Mouse (Mus musculus) granulocyte monocyte progenitor cell, adult 5-6 weeks (primary cell): ENCODE measurements around the gene Klk1b5. TPM values are rescaled to one million over a fixed set of nuclear protein-coding genes. Genes with fewer than 3 reads are reported as not detected.
"Not testable (repeated sequence)": the region's sequence is repeated elsewhere in the genome, so short reads cannot be mapped to it uniquely, and the experiment has no call there.

Source experiments
- ATAC-seq: replicated peaks from 2 replicates; pipeline ENCODE4 v1.8.0; 2016; ENCODE audit warnings: mild to moderate bottlenecking, moderate TSS enrichment, inconsistent platforms; ENCODE audit not compliant: poor library complexity, severe bottlenecking
- total RNA-seq, 2 experiments: library from RNA; stranded (forward) in 1 of 2; stranded (reverse) in 1 of 2; fragments of 200-712, 200-1000 nt in 1 of 2; fragments of >200 nt in 1 of 2; fragmentation: Nextera tagmentation in 1 of 2; gene quantifications; 2 replicates each; pipeline ENCODE4 v1.2.3; 2014 to 2017

Klk1b5 gene
- total RNA-seq (2014; fragmentation: Nextera tagmentation) (not detected in 2 replicates), total RNA-seq (2017) (not detected in 2 replicates)

DNA sequence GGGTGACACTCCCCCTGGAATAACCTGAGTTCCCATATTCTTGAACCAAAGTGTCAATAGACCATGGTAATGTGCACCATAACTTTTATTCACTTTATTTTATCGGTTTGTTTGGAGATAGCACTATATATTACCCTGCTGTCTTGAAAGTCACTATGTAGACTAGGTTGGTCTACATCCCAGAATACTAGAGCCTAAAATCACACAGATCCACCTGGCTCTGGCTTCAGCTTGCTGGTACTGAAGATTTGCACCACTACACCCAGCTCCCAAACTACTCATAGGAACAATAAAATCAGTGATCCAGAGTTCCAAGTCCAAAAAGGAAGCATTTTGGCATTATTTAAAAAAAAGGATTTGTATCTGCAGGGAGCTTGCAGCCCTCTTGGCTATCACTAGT lies at the start of gene Klk1b5:
TSS of gene Klk1b5 (plus strand) at position 301 of the 400 bp plus-strand sequence.
- no peak for ATAC-seq

DNA sequence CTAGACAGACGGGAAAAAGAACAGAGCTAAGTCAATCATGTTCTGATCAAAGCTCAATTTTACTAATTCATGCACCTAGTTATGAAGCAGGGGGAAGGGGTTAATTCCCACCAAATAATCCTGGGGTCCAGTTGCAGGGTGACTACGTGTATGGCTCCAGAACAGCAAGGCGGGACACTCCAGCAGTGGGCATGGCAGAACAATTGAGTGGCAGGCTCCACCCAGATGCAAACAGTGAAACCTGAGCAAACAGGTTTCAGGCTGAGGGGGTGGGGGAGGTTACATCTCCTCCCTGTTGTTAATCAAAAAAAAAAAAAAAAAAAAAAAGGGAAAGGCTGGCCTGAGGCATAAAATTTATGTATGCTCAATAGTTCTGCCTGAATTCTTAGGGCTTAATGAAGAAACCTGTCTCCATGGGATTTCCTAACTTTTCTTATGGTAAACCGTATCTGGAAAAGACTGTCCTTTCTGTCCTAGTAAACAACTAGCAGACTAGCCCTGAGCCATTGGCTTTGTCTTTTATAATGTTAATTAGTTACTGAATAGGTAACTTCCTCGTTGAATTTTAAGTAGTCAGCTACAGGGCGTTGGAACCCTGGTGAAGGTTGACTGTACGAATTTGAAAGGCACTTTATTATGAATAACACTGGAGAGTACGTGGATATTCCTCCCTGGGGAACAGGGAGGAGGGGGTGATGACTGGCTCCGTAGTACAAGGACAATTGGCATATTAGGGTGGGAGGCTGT lies 36.3 kb upstream of the Klk1b5 start:
- no peak for ATAC-seq

DNA sequence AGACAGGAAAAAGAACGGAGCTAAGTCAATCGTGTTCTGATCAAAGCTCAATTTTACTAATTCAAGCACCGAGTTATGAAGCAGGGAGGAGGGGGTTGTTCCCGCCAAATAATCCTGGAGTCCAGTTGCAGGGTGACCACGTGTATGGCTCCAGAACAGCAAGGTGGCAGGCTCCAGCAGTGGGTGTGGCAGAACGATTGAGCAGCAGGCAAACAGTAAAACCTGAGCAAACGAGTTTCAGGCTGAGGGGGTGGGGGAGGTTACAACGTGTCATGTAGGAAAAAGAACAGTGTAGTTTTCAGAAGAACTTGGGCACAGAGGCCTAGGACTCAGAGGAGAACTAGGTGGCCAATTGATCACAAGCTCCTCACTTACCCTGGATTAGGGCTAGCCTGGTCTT lies 29.2 kb upstream of the Klk1b5 start:
- ATAC-seq = not testable (repeated sequence)

DNA sequence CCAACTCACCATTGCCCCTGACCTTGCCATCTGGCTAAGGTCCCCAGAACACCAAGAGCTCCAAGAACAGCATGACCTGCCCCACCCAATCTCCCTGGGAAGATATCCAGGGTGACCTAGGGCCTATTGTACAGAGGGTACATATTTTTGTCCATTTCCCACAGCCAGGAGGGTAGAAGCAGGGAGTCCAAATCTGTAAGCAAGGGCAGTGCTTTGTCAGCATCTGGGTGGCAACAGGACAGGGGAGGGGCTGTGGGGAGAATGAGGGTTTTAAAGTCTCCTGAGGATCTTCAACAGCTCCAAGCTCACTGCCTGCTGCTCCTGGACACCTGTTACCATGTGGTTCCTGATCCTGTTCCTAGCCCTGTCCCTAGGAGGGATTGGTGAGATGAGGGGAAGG lies 27.8 kb upstream of the Klk1b5 start, which contains the start of gene Klk1b24:
TSS of gene Klk1b24 (plus strand) at position 301 of the 400 bp plus-strand sequence.
- ATAC-seq = not testable (repeated sequence)

DNA sequence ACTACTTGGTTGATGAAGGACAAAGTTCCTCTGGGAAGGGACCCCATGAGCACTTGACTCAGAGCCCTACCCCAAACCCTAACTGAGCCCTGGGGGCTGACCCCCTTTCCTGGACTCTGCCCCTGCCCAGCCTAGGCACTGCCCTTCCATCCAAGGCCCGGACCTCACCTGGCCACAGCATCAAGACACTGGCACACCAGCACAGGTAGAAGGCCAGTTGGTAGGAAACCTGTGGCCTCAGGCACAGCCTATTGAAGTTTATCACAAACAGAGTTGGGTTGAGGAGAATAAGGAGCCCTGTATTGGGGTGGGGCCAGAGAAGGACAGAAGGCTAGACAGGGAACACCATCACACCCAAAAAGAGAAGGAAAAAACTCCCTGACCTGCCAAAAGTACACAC lies 22.3 kb upstream of the Klk1b5 start:
- ATAC-seq = not testable (repeated sequence)

DNA sequence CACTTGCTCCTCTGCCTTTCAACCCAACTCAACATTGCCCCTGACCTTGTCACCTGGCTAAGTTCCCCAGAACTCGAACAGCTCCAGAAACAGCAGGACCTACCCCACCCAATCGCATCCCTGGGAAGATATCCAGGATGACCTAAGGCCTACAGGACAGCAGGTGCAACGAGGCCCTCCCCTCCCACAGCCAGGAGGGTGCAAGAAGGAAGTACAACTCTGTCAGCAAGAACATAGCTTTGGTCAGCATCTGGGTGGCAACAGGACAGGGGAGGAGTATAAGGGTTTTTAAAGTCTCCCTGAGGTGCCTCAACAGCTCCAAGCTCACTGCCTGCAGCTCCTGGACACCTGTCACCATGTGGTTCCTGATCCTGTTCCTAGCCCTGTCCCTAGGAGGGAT lies 17.9 kb upstream of the Klk1b5 start, which contains the start of gene Klk1b3:
TSS of gene Klk1b3 (plus strand) at position 301 of the 400 bp plus-strand sequence.
- no peak for ATAC-seq

DNA sequence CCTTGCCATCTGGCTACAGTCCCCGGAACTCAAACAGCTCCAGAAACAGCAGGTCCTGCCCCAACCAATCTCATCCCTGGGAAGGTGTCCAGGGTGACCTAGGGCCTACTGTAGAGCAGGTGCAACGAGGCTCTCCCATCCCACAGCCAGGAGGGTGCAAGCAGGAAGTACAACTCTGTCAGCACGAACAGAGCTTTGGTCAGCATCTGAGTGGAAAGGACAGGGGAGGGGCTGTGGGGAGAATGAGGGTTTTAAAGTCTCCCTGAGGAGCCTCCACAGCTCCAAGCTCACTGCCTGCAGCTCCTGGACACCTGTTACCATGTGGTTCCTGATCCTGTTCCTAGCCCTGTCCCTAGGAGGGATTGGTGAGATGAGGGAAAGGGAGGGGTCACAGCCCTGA lies 8.6 kb upstream of the Klk1b5 start, which contains the start of gene Klk1b4:
TSS of gene Klk1b4 (plus strand) at position 301 of the 400 bp plus-strand sequence.
- not testable (repeated sequence) for ATAC-seq

DNA sequence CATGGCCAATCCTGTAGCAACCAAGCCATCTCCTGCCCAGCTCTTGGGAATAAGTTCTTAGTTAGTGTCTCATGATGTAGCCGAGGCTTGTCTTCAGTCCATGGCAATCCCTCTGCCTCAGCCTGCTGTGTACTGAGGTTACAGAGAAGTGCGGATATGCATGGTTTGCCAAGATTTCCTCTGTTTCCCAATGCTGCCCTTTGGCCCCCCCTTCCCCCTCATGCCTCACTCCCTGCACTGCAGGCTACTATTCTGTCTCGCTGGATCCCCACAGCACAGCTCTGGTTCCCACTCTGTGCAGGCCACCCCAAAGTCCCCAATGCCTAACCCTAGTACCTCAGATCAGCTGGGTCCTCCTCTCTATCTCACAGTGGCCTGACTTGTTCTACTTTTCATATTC lies 7.4 kb upstream of the Klk1b5 start:
- ATAC-seq = no peak

DNA sequence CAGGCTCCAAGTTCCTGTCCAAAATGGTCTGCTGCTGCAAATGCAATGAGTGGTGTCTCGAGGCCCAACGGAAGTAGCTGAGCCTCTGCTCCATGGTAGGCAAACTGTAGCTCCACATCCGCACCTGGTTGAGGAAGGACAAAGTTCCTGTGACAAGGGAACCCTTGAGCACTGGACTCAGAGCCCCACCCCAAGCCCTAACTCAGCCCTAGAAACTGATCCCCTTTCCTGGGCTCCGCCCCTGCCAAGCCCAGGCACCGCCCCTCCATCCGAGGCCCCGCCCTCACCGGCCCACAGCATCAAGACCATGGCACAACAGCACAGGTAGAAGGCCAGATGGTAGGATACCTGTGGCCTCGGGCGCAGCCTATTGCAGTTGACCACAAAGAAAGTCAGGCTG lies 5.9 kb downstream of the Klk1b5 start:
- ATAC-seq = not testable (repeated sequence)

DNA sequence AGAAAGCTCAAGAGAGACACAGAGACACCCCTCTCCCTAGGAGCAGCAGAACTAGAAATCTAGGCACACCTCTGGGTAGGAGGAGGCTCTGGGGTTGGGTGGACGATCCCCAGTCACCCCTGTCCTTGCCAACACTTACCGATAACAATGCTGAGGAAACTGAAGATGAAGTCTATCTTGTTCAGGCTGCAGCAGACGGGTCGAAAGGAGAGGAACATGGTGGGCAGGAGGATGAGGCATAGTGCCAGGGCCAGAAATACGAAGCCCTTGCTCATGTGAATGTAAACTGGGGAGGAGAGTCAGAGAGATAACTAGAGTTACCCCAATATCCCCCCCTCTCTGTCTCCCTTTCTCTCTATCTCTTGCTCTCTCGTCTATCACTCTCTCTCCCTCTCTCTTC lies 6.6 kb downstream of the Klk1b5 start:
- ATAC-seq = not testable (repeated sequence)

DNA sequence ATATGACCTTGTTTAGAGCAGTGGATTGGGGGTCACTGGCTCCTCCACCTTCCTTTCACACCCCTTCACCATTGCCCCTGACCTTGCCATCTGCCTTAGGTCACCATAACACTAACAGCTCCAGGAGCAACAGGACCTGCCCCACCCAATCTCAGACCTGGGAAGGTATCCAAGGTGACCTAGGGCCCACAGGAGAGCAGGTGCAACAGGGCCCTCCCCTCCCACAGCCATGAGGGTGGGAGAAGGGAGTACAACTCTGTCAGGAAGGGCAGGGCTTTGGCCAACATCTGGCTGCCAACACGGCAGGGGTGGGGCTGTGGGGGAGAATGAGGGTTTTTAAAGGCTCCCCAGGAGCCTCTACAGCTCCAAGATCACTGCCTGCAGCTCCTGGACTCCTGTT lies 9.3 kb downstream of the Klk1b5 start, which contains the start of gene Klk1:
TSS of gene Klk1 (plus strand) at position 285 of the 400 bp plus-strand sequence.
- no peak for ATAC-seq

DNA sequence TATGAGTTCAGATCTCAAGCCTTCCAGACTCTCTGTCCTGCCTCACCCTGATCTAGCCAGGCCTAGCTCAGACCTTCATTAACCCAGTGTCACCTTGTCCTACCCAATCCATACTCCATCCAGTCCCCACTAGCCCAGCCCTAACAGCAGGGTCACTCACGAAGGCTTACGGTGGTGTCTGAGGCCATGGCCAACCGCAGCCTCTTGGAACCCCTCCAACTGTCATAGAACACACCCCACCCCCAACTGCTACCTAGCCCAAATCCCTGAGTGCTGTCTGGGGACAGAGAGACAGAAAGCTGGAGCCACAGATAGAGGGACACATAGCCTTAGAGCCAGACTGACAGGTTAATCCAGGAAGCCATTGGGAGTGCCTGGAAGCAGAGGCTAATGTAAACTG lies 20.2 kb downstream of the Klk1b5 start, which contains the start of gene Gm36864:
TSS of gene Gm36864 (plus strand) at position 269 of the 400 bp plus-strand sequence.
- no peak for ATAC-seq

DNA sequence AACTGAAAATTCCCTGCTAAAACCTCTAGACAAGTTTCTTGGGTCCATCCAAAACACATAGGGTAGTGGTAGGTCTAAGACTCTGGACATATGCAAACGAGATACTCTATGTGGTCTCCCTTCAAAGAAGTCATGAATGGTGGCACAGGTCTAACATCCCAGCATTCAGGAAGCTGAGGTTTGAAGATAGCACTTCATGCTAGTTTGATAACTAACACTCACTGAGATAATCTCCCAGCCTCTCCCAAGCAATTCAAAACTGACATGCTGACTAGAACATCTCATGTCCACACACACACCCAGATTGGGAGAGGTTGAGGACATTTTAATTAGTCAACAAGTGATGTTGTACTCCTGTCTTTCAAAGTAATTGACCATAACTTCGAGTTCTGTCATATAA lies 24.2 kb downstream of the Klk1b5 start:
- ATAC-seq = no peak

DNA sequence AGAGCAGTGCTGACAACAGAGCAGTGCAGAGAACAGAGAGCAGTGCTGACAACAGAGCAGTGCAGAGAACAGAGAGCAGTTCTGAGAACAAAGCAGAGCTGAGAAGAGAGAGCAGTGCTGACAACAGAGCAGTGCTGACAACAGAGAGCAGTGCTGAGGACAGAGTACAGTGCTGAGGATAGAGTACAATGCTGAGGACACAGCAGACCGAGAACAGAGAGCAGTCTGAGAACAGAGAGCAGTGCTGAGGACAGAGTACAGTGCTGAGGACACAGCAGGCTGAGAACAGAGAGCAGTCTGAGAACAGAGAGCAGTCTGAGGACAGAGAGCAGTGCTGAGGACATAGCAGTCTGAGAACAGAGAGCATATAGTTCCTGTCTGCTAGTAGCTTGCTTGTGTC lies 25.0 kb downstream of the Klk1b5 start:
- no peak for ATAC-seq

DNA sequence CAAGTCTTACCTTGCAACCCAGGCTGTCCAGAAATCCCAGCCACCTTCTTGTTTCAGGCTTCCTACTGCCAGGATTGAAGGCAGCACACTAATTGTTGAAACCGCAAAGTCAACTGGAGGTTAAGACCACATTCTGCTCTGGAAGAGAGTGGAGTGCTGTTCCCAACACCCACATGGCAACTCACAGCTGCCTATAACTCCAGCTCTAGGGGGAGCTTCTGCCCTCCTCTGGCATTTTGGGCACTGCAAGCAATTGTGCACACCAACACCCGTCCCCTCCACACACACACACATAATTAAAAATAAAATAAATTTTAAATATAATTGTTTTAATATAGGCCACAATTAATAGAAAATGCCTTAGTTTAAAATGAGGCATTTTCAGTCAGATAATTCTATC lies 25.4 kb downstream of the Klk1b5 start:
- ATAC-seq = no peak

DNA sequence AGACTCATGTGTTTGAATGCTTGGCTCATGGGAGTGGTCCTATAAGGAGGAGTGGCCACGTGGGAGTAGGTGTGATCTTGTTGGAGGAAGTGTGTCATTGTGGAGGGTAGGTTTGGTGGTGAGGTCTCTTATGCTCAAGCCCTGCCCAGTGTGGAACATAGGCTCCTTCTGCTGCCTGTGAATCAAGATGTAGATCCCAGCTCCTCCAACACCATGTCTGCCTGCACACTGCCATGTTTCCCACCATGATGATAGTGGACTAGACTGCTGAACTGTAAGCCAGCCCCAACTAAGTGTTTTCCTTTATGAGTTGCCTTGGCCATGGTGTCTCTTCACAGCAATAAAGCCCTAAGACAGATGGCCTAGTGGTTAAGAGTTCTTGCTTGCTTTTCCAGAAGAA lies 28.3 kb downstream of the Klk1b5 start:
- ATAC-seq = no peak

DNA sequence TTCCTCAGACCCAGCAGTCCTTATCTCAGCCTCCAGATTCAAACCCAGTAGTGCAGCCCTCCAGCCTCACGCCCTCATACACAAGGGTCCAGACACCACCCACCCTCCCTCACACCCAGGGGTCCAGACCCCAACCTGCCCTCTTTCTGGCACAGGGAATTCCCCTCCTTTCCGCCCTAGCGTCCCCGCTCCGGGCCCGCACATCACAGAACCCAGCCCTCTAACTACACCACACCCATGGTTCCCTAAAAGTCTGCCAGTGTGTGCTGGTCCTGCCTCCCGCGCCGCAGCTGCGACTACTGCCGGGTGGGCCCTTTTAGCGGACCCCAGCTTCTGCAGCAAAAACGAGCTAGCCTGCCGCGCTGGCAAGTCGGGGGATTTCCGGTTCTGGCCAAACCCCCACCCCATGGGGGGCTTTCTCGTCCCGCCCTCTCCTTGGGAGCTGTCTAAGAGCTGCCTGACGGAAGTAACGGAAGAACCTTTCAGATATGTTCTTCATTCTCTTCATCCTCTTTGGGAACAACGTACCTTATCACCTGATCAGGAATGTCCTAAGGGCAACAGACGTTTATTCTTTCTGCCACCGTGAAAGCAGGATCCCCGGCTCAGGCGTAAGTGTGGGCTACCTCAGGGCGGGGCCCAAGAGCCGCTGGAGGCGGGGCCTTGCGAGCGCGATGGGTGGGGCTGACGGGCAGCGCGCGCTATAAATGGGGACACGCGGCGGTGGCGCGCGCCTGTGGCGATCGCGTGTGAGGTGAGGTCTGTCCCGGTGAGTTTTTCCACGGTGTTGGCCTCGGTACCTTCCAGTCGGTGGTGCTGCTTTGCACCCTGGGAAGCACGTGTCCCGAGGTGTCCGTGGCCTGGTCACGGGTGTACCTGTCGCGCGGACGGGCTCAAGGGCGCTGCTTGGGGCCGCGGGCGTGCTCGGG lies 30.6 kb downstream of the Klk1b5 start, which contains the start of the genes 1700028J19Rik and 2410002F23Rik:
TSS of gene 1700028J19Rik (minus strand) at position 641 of the 929 bp plus-strand sequence.
TSS of gene 2410002F23Rik (plus strand) at position 668 of the 929 bp plus-strand sequence.
- peak; percentile 85 for ATAC-seq

DNA sequence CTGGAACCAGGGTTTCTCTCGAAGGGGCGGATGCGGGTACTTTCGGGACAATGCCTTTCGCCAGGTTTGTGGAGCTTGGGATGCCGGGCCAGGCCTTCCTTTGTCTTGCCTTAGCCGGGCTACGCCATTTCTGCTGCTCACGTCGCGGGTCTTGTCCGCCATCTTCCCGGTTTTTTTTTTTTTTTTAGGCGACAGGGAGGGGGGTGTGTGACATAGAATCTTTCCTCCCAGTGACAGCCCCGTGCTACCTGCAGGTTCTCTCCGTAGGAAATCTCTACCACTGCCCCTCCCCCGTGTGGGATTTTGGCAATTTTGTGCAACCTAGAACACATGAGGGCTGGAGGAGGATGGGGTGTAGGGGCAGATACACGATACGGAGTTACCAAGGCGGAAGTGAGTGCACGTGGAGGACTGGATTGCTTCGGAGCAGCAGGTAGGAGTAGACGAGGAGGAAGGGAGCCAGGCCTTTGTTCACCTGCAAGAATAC lies 31.3 kb downstream of the Klk1b5 start:
- peak; percentile 33 for ATAC-seq

DNA sequence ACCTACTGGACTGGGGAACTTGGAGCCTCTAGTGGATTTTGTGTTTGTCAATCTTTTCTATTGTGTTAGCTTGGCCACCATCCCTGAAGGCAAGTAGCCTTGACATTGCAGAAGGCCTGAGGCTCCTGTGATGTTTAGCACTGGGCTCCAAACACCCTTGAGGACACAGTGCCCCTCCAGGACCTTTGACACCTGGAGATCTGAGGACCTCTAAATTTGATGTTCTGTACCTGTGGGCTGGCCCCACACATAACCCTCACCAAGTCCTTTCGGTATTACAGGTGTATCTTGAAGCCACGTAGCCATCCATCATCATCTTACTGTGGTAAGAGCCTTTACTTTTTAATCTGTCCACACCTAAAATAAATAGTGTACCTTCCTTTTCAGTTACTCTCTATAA lies 32.2 kb downstream of the Klk1b5 start:
- no peak for ATAC-seq

DNA sequence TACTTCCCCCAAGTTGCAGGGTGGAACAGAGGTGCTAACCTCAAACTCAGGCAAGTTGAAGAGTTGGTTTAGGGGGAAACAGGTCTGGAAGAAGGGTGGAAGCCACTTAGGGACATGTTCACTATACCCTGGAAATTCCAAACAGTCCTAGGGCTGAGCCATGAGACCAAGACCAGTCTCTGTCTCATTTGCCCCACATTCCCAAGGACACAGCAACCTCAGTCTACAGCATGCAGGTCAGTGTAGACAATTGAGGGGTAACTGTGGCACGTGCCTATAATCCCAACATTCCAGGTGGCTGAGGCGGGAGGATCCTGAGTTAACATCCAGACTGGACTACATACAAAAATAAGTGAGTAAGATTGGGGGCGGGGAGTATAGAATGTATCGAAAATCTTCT lies 33.5 kb downstream of the Klk1b5 start:
- ATAC-seq = no peak
